Mouse (Mus musculus): ENCODE measurements around the gene Eps8.

Eps8 gene

DNA sequence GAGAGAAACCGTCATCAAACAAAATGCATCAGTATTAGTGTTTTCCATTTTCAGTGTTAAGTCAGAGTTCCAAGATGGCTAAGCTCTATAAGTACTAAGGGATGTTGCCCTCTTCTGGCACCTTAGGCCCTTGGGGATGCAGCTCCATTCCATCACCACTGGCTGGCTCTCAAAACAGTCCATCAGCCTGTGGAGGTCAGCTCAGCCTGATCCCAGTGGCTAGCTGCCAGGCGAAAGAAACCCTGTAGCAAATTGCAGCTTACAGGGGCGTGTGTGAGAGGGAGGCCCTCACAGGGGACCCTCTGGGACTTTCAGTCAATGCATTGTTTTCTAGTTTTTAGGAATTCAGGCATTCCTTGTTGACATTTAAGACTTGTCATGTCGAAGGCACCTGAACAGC lies 40.8 kb downstream of the Eps8 start:
- DNase-seq (ENCODE audit: low spot score in 2 of 2) = no peak

DNA sequence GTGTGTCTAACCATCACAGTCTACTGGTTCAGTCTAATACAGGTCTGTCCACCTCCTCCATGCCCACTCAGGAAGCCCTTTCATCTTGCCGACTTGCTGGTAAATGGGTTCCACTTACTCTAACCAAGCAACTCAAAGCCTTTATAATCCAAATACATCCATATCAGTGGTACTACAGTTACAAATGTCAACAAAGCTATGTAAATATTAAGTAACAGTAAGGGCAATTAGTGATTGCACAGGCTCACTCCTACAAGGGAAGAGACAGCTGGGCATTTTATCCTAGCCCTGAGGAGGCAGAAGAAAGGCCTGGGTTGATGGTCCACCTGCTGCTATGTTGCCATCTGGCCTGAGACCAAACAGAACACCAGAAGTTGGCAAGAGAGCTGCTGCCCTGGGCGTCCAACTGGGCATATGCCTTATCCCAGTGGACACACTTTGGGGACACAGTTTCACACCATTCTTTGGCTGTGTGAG lies 42.6 kb downstream of the Eps8 start:
- DNase-seq (ENCODE audit: low spot score in 2 of 2) = no peak

DNA sequence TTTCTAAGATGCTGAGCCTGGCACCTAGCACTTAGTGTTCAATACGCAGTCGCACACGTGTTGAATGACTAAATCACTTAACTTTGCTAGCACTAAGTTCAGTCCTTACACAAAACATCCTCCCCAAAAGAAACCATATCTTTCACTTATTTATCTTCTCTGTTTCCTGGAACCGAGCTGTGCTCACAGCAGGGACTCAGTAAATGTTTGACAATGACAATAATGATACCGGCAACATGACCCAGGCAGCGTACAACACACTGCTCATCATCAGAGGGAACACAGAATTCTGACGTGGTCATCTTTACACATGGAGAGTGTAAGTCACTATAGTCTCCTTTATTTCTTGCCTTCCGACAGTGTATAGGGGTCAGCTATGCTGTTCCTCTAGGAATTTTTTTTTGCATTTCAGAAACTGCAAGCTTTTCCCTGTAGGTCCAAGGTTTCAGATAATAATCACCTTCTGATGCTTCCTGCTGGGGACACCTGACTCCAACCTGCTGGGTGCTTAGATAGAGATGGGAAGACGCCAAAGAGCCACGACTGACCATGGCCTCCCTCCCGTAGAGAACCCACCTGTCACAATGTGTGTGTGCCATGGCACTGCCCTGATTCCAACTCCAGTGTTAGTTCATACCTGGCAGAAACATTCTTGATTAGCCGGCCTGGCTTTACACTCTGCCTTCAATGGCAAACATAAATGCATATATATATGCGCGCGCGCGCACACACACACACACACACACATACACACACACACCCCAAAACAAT lies 46.3 kb downstream of the Eps8 start:
- no peak for DNase-seq (ENCODE audit: low spot score in 2 of 2)

DNA sequence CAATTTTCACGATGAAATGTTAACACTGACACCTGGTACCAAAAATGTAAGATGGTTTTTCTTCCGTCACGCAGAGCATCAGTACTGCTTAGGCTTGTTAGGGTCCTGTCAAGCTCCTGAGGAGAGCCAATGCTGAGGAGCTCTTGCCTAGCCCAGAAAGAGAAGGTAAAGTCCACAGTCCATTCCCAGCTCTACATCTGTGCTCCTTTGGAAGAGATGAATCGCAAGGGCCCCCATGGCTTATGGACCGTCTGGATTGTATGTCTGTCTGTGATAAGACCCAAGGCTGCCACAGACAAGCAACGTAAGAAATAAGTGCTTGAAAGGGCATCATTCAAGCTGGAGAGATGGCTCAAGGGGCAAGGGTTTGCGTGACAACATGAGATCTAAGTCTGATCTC lies 48.1 kb downstream of the Eps8 start:
- DNase-seq (ENCODE audit: low spot score in 2 of 2) = no peak

DNA sequence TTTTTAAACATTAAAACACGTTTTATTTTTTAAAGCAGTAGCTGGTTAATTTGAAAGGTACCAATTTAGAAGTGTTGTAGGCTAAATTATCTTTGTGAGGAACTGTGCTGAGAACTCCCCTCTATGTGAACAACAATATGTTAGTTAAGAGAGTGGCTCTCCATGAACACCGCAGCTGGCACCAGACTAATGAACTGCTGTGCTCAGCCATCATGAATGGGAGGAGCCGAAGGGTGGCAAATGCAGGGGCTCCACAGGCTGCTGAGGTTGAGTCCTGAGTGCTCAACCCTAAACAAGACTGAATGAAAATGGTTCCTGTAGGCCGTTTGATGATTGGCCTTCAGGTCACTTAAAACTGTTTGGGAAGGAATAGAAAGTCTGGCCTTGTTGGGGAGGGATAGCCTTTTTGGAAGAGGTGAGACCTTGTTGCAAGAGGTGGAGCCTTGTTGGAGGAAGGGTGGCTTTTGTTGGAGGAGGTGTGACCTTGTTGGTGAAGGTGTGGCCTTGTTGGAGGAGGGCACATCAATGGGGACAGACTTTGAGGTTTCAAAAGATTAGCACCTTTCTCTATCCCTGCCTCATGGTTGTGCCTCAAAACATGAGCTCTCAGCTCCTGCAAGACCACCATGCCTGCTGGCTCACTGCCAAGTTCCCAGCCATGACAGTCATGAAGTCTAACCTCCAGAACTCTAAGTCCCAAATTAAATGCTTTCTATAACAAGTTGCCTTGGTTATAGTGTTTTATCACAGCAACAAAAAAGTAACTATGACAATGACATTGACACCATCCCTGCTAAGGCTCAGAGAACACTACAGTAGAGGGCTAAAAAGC lies 50.0 kb downstream of the Eps8 start:
- DNase-seq (ENCODE audit: low spot score in 2 of 2) = no peak

DNA sequence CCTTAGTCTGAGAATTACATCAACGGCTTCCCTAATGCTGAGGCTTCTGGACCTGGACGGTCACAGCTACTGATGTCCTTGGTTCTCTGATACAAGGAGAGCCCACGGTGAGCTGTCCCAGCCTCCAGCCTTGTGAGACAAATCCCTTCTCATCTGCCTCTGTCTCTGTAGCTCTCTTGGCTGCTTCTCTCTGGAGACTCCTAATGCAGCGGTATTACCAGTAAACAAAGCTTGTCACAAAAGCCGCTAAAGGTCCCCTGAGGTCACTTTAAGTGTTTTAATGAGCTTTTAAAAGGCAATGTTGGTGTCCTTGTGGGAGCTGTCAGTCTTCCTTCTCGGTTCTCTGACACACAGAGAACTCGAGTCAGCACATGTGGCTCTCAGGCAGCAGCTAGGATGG lies 56.4 kb downstream of the Eps8 start:
- DNase-seq (ENCODE audit: low spot score in 2 of 2) = no peak

DNA sequence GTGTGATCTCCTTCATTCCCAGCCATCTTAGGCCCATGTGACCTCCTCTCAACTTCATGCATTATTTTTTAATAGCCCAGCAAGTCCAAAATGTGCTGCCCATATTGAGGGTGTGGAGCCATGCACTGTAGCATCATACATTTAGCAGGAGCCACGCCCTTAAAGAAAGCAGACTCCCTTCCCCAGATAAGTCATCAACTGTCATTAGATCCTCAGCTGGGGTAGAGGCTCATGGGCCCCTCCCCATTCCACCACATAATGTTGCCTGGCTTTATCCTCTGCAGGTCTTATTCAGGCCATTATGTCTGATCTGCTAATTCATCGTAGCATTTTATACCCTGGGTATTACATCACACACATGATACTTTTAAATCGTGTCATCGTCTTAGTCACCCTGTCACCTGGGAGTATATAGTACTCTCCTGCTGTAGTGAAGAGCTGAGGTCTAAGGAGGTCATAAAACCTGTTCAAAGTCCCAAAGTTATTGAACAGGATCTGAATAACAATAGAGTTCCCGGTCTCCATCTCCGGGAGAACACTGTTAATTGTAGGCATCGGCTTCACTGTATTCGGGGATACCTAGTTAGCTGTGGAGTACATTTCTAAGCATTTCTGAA lies 57.1 kb downstream of the Eps8 start:
- DNase-seq (ENCODE audit: low spot score in 2 of 2) = no peak

DNA sequence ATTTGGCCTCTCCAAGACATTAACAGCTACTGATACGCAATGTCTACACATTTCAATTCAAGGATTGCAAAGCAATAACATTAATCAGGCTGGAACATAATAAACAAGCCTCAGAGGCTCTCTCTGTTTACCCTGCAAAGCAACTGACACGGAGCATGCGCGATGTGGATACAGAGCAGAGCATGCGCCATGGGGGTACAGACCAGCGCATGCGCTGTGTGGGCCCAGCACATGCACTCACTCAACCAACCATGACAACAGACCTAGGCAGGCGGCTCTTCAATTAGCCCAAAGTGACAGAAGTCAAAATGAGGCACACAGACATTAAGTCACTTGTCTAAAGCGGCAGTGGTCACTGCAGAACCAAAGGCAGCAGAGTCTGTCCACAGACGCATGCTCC lies 62.1 kb downstream of the Eps8 start:
- no peak for DNase-seq (ENCODE audit: low spot score in 2 of 2)

DNA sequence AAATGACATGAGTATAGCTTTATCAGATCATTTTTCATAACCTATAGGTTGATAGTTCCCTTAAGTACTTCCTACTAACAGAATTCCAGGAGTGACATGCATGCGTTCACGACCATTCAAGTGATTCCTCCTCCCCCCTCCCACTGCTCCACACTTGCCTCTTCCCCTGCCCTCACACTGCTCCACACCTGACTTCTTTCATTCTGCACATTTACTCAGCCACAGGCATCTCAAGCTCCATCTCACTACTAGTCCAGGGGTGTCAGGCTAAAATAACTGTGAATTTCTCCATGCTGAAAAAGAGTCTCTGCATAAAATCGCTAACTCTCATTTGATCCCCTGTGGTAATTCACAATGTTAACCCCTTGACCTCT lies 65.4 kb downstream of the Eps8 start:
- no peak for DNase-seq (ENCODE audit: low spot score in 2 of 2)

DNA sequence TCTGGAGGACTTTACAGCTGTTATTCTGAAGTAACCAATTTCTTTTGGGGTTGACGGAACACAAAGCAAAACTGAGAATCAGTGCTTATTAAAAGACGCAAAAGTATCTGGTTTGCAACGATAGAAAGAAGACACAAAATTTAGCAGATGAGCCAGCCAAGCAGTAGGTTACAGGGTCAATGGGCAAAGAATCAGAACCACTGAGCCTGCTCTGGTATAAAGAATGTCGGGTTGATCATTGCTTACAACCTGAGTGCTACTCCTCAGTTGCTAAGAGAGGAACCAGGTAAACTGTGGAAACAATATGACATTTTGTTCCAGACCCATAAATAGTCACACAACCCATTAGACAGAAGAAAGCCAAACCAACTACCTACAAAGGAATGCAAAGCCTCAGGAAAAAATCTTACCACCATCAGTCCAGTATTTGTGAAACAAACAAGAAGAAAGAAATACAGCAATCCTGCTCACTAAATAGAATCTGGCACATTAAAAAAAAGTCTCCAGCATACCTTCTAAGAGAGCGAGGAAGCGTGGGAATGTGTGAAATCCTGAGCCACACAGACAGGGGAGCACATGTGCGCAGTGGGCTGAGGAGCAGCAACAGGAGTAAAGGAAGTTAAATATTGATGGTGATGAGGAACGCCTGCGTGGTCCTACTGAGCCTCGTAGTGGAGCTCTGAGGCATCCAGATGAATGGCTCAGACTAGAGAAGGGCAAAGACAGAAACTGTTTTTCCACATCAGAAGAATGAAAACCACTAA lies 66.0 kb downstream of the Eps8 start:
- no peak for DNase-seq (ENCODE audit: low spot score in 2 of 2)

DNA sequence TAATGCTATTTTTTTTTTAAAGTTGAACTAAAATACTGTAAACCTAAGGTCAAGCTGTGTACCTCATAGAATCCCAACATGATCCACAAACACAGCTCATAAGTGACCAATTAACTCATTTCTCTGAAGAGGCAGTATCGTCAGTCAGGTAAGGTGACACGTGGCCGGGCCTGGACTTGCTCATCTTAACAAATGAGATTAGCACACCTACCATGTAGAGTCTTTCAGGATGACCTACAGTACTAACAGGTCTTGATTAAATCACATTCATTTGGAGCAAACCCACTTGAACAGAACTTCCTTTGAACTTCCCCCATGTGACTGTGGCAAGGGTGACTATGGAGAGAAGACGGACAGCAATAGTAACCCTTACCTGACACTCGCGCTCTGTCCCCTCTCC lies 66.8 kb downstream of the Eps8 start:
- no peak for DNase-seq (ENCODE audit: low spot score in 2 of 2)

DNA sequence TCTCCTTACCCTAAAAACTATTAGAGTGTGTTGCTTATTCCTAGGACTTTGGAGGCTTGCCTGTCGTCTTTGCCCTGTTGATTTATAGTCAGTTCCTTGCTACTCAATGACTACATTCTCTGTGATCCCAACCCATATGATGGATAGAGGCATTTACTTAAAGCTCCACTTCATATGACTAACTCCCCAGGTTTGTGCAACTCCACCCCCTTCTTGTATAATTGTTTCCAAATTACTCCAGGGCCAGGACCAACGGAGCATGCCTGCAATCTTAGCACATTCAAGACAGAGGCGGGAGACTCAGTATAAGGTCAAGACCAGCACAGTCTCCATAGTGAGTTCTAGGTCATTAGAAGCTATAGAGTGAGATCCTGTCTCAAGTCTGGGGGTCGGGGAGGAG lies 69.4 kb downstream of the Eps8 start:
- no peak for DNase-seq (ENCODE audit: low spot score in 2 of 2)

DNA sequence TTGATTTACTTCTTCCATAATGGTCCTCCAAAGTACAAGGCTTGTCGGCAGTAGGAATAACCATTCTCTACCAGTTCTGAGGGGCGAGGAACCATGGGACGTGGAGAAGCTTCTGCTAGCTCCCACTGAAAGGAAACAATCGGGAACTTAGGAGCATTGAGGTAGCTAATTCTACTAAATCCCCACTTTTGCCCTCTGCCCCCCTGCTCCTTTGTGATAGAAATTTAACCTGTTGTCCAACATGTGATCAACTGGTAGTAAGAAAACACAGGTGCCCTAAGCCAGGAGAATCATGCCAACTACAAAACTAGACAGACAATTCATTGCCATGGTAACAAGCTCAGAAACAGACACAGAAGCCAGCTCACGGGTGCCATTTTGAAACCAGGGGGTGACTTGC lies 71.6 kb downstream of the Eps8 start:
- no peak for DNase-seq (ENCODE audit: low spot score in 2 of 2)

DNA sequence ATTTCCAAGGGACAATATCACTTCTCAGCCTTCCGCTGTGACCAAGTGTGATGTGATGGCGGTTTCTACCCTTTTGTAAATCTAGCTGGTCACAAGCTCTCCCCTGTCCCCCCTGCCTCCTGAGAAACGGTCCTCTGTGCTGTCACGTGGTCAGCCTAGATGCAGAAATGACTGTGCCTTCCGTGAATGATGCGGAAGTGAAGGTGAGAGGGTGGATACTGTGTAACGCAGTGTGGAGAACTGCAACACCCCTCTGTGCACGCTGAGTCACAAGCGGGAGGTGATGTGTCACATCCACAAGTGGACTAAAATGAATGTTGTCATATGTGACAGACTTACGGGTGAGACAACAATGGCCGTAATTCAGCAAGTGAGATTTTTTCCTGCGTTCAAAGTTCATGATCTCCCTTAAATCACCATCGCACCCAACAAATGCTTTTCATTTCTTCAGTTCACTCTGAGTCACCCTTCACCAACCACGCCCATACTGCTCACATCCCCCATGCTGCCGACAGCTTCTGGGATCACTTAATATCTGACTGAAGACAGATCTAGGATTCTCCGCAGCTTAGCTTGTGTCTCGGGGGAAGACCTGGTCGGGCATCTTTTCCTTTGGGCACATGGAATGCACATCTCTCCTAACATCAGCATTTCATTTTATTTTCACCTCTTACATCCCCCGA lies 72.3 kb downstream of the Eps8 start:
- no peak for DNase-seq (ENCODE audit: low spot score in 2 of 2)

DNA sequence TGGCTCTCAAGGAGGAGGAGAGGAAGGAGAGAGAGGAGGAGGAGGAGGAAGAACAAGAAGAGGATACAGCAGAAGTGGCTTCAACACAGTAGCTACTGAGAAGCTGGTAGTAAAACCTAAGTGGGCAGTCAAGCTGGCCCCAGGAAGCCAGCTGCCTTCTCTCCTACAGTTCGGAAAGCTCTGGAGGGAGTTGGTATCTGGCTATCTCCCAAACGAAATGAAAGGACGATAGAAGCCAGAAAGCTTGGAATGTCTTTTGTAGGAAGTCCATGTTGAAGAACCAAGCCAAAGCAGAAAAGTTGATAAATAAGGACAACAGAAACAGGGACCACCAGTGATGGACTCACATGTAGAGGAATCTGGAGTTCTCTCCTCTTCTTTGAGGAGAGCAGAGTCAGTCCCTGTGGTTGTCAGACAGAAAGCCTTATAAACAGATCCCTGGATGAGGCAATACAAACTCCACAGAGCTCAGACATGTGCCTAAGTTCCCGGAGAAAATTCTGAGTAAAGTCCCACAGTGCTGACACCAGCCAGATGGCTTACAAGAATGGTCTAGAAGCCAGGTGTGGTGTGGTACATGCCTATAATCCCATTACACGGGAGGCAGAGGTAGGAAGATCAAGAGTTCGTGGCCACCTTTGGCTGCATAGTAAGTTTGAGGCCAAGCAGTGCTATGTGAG lies 73.2 kb downstream of the Eps8 start:
- DNase-seq (ENCODE audit: low spot score in 2 of 2) = no peak

DNA sequence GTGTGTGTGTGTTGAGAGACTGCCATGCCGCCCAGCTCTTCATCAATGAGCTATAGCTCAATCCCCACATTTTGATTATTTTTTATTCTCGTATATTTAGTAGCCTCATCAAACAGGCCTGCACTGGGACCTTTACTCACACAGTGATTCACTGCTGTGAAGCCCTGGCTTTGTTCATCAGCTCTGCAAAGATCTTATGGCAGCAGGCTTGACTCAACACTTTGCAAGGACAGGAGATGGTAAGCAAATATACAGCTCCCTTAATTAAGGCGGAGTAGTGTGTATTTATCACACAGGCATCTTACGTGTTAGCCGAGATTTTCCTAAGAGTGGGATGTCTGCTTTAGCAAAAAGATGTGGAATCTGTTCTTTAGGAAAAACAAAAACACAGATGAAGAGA lies 74.2 kb downstream of the Eps8 start:
- no peak for DNase-seq (ENCODE audit: low spot score in 2 of 2)

DNA sequence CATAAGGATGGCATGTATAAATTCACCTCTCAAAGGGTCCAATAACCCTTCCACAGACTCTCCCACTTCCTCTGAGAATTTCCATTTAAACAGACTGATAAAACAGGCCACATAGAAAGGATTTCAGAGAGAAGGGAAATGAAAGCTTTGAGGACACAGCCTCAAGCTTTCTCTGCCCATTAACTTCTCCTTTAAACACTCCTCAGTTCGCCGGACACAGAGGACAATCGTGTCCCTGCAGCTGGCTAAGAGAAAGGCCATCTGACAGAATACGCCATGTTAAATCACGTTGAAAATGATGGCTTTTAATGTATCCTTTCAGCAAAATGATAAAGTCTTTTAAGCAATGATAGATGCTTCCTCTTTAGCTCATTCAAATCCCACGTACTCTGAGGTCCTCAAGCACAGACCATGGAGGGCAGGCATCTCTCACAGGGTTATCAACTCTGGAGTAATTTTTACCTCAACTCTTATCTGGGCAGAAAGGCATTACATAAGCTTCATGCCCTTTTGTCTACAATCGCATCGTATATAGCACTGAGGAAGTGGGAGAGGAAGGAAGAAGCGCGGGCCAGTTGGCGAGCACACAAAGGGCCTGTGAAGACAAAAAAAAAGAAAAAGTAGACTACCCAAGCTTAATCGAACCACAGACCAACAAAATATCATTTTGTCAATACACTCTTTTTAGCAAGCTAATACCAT lies 77.9 kb downstream of the Eps8 start:
- DNase-seq (ENCODE audit: low spot score in 2 of 2) = no peak

DNA sequence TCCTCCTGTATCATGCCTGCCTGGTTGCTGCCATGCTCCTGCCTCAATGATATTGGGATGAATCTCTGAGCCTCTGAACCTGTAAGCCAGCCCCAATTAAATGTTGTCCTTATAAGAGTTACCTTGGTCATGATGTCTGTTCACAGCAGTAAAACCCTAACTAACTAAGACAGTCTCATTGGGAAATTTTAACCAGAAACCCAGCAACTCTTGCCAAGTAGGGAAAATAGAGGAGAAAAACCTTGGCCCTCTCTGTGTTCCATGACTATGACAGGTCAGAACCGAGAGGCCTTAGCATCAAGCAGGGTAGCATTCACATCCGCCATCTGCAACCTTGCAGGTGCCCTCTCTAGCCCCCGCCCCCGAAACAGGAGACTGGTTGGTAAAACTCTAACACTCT lies 78.6 kb downstream of the Eps8 start:
- no peak for DNase-seq (ENCODE audit: low spot score in 2 of 2)

DNA sequence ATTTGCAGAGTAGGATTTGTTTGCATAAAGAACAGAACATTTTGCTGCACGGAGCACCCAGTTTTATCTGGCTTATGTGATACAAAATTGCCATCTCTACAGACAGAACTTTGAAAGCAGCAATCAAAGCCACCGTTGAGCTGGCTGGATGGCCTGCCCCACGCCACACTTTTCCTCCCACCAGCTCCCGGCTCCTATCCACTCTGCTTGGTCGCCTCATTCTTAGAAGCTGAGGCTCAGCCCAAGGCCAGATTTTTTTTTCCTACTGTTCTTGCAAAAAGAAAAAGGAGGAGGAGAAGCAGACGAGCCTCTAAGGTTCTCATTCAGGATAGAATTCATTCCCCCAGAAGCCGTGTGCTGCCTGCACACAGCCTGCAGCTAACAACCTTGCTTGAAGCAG lies 80.8 kb downstream of the Eps8 start:
- DNase-seq (ENCODE audit: low spot score in 2 of 2) = no peak

DNA sequence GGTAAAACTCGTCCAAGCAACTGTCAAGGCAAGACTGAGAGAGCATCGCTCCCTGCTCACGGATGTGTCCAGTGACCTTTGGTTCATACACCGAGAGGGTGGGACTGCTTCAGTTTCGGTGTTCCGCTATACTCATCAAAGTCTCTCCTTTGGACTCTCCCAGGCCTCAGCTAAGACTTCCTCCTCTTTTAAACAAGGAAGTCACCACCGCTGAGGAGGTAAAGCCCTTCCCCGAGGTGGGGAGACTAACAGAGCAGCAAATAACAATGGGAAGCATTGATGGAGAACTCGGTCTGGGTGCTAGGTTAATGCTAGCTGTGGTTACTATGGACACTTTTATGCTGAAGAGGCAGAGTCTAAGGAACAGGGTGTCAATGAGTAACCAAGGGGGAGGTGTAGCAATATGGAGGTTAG lies 84.0 kb downstream of the Eps8 start:
- DNase-seq (ENCODE audit: low spot score in 2 of 2) = no peak

Measured in natural killer cell, adult 2 months (primary cell).